Mouse (Mus musculus) G1E (cell line): ENCODE measurements at regions not wholly inside any gene's neighbourhood (a gene's known extent, or its start where the extent isn't known, plus 50 kb on each side); places are given as distances from the start of the nearest gene placed in this dataset.

ENCODE experiments used
- CTCF ChIP-seq: IDR thresholded peaks from 2 replicates; pipeline ENCODE4 v1.5.1; 2012; ENCODE audit warnings: low read depth, low read length, inconsistent platforms, mixed read lengths
- GATA1 ChIP-seq: IDR thresholded peaks from 2 replicates; pipeline ENCODE4 v1.6.1; 2012; ENCODE audit warnings: borderline replicate concordance, low read length, inconsistent platforms, mixed read lengths
- POLR2AphosphoS5 ChIP-seq: IDR thresholded peaks from 2 replicates; pipeline ENCODE4 v1.6.1; 2012; ENCODE audit warnings: low read depth, low read length, inconsistent platforms; ENCODE audit not compliant: insufficient replicate concordance
- TAL1 ChIP-seq: conservative IDR thresholded peaks from 2 replicates; pipeline ENCODE4 v1.6.1; 2012; ENCODE audit warnings: low read depth, low read length, inconsistent platforms, mixed read lengths

DNA sequence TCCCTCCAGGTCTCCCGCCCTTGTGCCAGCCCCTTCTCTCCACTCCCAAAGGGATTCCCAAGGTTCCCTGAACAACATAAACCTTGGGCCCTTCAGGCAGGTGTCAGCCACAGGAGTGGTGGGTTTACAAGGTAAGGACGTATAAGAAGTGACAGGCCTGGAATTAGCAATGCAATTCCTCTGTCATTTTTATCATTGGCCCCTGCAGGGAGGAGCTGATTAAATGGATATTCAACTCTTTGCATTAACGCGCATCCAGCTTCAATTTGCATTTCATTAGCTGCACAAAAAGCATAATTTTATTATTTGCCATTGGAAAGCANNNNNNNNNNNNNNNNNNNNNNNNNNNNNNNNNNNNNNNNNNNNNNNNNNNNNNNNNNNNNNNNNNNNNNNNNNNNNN is 178.3 kb downstream of the Rps24 start:
- TF ChIP-seq CTCF: no peak
- no peak for TF ChIP-seq GATA1
- TF ChIP-seq POLR2AphosphoS5: no peak
- no peak for TF ChIP-seq TAL1
